Mouse (Mus musculus): ENCODE measurements at regions not wholly inside any gene's neighbourhood (a gene's known extent, or its start where the extent isn't known, plus 50 kb on each side); places are given as distances from the start of the nearest gene placed in this dataset.
A peak's percentile ranks its signal among the peaks of the same experiment; 100 is the strongest.

GRCm38 (mm10) chr6:54754810-54755209, 61.9 kb upstream of the Znrf2 start:
- DNase-seq (ENCODE audit: low read depth, low spot score) = no peak

GRCm38 (mm10) chr6:54757511-54757911, 59.2 kb upstream of the Znrf2 start:
- DNase-seq (ENCODE audit: low read depth, low spot score) = no peak

GRCm38 (mm10) chr6:54758112-54758511, 58.6 kb upstream of the Znrf2 start:
- DNase-seq (ENCODE audit: low read depth, low spot score) = peak; percentile 63

- DNase-seq (ENCODE audit: low read depth, low spot score) = no peak
These were observed 57.5 kb upstream of the Znrf2 start for GRCm38 (mm10) chr6:54759263-54759662.

GRCm38 (mm10) chr6:54759942-54760498, 56.7 kb upstream of the Znrf2 start:
- peak; percentile 38 for DNase-seq (ENCODE audit: low read depth, low spot score)

- no peak for DNase-seq (ENCODE audit: low read depth, low spot score)
These were observed 56.2 kb upstream of the Znrf2 start for GRCm38 (mm10) chr6:54760541-54760940.

- no peak for DNase-seq (ENCODE audit: low read depth, low spot score)
These were observed 54.7 kb upstream of the Znrf2 start for GRCm38 (mm10) chr6:54762021-54762420.

- no peak for DNase-seq (ENCODE audit: low read depth, low spot score)
These were observed 54.2 kb upstream of the Znrf2 start for GRCm38 (mm10) chr6:54762499-54762898.

- DNase-seq (ENCODE audit: low read depth, low spot score) = no peak
These were observed 53.0 kb upstream of the Znrf2 start for GRCm38 (mm10) chr6:54763669-54764068.

GRCm38 (mm10) chr6:54765715-54766114, 51.0 kb upstream of the Znrf2 start:
- no peak for DNase-seq (ENCODE audit: low read depth, low spot score)

GRCm38 (mm10) chr6:54766485-54767112, 50.1 kb upstream of the Znrf2 start:
- no peak for DNase-seq (ENCODE audit: low read depth, low spot score)
